Mouse (Mus musculus) kidney, postnatal 4 days (tissue): ENCODE measurements around the gene Ndufaf8.

Experiments used
- DNase-seq, 2 experiments: peaks; one replicate each; pipeline ENCODE4 v3.0.0; 2021; ENCODE audit warnings: mixed read lengths in 2 of 2

Gene Ndufaf8

GRCm38 (mm10) chr11:120098588-120099511 is at the start of gene Ndufaf8, which contains the start of gene Tepsin:
TSS of gene Ndufaf8 (plus strand) at chr11:120098928.
TSS of gene Tepsin (minus strand) at chr11:120098731.
- peak; percentile 94 to 96 for DNase-seq

- DNase-seq, result no peak
Observed at GRCm38 (mm10) chr11:120049067-120049466, 49.7 kb upstream of the Ndufaf8 start.

- DNase-seq, result no peak
Observed at GRCm38 (mm10) chr11:120051124-120051811, 47.5 kb upstream of the Ndufaf8 start.

- peak; percentile 55 to 64 for DNase-seq
Observed at GRCm38 (mm10) chr11:120052274-120052673, 46.5 kb upstream of the Ndufaf8 start.

- no peak for DNase-seq
Observed at GRCm38 (mm10) chr11:120053846-120054245, 44.9 kb upstream of the Ndufaf8 start.

- no peak for DNase-seq
Observed at GRCm38 (mm10) chr11:120055953-120056732, 42.6 kb upstream of the Ndufaf8 start.

- no peak for DNase-seq
Observed at GRCm38 (mm10) chr11:120060634-120061033, 38.1 kb upstream of the Ndufaf8 start.

GRCm38 (mm10) chr11:120063326-120063725 is 35.4 kb upstream of the Ndufaf8 start:
- DNase-seq, result no peak

- DNase-seq, result no peak
Observed at GRCm38 (mm10) chr11:120064006-120064667, 34.6 kb upstream of the Ndufaf8 start.

GRCm38 (mm10) chr11:120064668-120065040 is 34.1 kb upstream of the Ndufaf8 start:
- no peak for DNase-seq

GRCm38 (mm10) chr11:120065291-120065690 is 33.4 kb upstream of the Ndufaf8 start:
- DNase-seq, result peak; percentile 85 to 89

GRCm38 (mm10) chr11:120067834-120068233 is 30.9 kb upstream of the Ndufaf8 start:
- DNase-seq, result peak in 1 of 2 experiments; percentile 54

GRCm38 (mm10) chr11:120069261-120069660 is 29.5 kb upstream of the Ndufaf8 start:
- DNase-seq, result no peak

- DNase-seq, result no peak
Observed at GRCm38 (mm10) chr11:120070286-120070930, 28.3 kb upstream of the Ndufaf8 start.

GRCm38 (mm10) chr11:120071065-120071464 is 27.7 kb upstream of the Ndufaf8 start:
- DNase-seq, result no peak

- DNase-seq, result no peak
Observed at GRCm38 (mm10) chr11:120071731-120072320, 26.9 kb upstream of the Ndufaf8 start.

- DNase-seq, result peak in 1 of 2 experiments; percentile 32
Observed at GRCm38 (mm10) chr11:120072986-120073647, 25.6 kb upstream of the Ndufaf8 start.

- no peak for DNase-seq
Observed at GRCm38 (mm10) chr11:120076191-120076590, 22.5 kb upstream of the Ndufaf8 start.

GRCm38 (mm10) chr11:120080282-120080681 is 18.4 kb upstream of the Ndufaf8 start:
- peak in 1 of 2 experiments; percentile 47 for DNase-seq

- peak; percentile 59 to 70 for DNase-seq
Observed at GRCm38 (mm10) chr11:120085891-120086627, 12.7 kb upstream of the Ndufaf8 start.
